Mouse (Mus musculus) neutrophil, adult 5-6 weeks (primary cell): ENCODE measurements around the gene Pgm5. TPM values are rescaled to one million over a fixed set of nuclear protein-coding genes. Genes with fewer than 3 reads are reported as not detected.
A peak's percentile ranks its signal among the peaks of the same experiment; 100 is the strongest.

Experiments
- ATAC-seq: fragments of 151-379, 151-347 bp; 2 replicates; pipeline ENCODE4 v1.8.0; 2017; ENCODE audit warnings: mild to moderate bottlenecking, moderate TSS enrichment; ENCODE audit not compliant: insufficient number of reproducible peaks, poor library complexity, low FRiP score, severe bottlenecking; ENCODE audit errors: extremely low read depth
- total RNA-seq: library from RNA; stranded (forward); fragments of 200-1000 nt; gene quantifications from 2 replicates; pipeline ENCODE4 v1.2.3, GENCODE M21; 2017

Pgm5 gene
- total RNA-seq, 1 experiment from 2014 or later, result not detected

- no peak for ATAC-seq
Measured at GRCm38 (mm10) chr19:24686411-24686810, 175.2 kb downstream of the Pgm5 start.

- ATAC-seq, result no peak
Measured at GRCm38 (mm10) chr19:24683016-24683720, 178.5 kb downstream of the Pgm5 start.

DNA sequence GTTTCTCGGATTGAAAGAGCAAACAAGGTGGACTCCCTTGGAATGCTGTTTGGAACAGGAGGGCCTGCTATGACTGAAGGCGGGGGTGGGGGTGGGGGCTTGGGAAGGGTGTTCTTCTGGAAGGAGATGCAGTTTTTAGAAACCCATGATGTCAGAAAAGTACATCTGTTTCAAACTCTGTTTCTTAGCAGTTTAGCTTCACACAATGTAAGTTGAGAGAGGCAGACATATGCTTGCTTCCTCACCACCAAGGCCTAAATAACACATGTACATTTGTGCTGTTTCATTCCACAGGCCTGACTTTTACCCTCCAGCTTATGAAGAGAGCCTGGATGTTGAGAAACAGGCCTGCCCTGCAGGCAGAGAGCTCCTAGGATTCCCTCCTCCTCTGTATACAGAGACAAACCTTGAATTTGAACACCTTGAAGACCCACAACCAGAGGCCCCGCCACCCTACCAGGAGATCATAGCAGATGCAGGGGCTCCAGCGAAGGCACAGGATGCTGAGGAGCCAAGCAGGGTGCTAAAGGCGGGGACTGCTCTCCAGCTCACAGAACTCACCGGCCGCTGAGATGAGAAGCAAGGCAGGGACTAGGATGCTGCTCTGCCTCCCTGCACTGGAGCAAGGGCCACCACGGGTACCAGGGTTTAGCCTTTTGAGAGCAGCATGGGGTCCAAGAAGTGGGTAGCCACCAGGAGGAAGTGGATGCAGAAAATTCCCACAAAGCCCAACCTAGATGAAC, 184.2 kb downstream of the Pgm5 start:
- ATAC-seq, result no peak

GRCm38 (mm10) chr19:24676429-24676828, 185.2 kb downstream of the Pgm5 start:
- no peak for ATAC-seq

DNA sequence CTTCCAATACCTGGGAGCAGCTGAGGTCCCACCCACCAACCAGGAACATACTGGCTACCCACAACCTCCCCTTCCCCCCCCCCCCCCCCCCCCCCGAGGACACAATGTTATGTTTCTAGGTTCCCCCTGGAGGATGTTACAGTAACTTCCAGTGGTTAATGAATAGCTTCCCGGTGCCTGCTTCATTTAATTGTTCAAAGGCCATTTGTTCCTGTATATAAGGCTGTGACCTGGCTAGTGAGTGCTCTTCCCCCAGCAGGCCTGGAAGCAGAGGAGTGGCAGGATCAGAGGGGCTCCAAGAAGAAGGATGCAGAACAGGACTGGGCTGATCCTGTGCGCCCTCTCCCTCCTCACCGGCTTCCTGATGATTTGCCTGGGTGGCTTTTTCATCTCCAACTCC, 187.9 kb downstream of the Pgm5 start, which contains the start of gene Tmem252:
TSS of gene Tmem252 (plus strand) at position 247 of the 400 bp plus-strand sequence.
- no peak for ATAC-seq

DNA sequence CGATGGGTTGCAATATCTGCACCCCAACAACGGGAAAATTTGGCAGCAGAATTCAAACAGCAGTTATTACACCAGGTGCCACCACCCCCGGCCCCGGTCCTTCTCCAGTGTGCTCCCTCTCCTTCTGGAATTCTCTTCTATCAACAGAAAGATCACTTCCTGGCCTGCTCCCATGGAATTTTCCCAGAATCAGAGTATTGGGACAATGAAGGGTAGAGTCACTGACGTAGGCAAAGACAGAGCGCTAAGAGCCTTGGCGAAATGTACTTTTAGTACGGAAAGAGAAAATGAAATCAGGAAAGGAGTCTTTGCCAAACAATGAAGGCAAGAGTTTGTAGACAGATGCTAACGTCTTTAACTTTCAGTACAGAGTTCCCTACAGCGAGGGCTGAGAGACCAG, 188.3 kb downstream of the Pgm5 start:
- no peak for ATAC-seq

- no peak for ATAC-seq
Measured at GRCm38 (mm10) chr19:24672366-24672960, 189.2 kb downstream of the Pgm5 start.

DNA sequence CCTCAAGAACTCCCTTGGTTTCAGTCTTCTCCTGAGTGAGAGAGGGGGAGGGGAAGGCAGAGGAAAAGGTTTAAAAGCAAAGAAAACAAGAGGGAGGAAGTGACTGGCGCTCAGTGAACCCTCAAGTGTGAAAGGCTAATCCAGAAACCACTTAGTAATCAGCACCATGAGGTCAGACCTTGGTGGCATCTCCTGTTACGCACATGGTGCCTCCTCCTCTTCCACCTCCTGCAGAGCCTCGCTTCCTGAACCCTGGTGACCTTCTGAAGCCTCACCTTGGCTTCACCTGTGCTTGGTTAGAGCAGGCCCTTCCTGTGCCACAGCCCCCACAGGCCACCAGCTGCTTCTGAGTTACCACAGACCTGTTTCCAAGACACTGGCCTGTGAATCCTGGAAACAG, 190.1 kb downstream of the Pgm5 start:
- peak; percentile 30; the same call in 1 of the 2 replicates for ATAC-seq

- ATAC-seq, result no peak
Measured at GRCm38 (mm10) chr19:24667527-24667926, 194.1 kb downstream of the Pgm5 start.

GRCm38 (mm10) chr19:24665771-24666170, 195.9 kb downstream of the Pgm5 start:
- ATAC-seq, result no peak

DNA sequence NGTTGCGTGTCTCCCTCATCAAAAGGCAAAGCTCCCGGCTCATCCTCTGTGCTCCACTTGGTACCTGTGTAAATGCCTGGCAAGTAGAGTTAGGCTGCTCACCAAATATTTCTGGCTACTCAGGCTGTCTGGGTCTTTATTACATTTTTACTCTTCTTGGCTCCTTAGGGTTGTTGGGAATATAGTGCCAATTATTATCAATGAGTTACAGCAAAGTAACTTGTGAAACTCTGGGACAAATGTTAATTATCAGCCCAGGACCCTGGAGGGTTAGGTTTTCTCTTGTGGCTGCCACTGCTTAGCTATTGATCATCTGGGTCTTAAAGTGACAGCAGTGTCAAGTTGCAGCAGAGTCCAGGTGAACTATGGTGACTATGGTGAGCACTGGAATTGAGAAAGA, 199.3 kb downstream of the Pgm5 start:
- no peak for ATAC-seq

DNA sequence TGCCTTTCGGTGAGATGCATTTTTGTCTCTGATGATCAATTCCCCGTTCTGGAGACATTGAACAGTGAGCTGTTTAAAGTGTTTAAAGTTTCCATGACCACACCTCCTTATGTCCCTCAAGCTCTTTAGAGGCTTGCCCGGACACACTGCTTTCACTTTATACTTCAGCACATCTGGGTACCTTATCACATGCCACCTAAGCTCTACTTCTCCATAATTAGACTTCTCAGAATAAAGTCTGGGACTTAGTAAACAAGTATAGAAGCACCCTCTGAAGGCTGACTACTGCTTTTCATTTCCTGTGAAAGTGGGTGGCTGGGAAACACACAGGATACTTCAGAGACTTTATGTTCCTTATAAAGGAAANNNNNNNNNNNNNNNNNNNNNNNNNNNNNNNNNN, 204.7 kb downstream of the Pgm5 start:
- ATAC-seq, result peak; percentile 13; the same call in 1 of the 2 replicates

DNA sequence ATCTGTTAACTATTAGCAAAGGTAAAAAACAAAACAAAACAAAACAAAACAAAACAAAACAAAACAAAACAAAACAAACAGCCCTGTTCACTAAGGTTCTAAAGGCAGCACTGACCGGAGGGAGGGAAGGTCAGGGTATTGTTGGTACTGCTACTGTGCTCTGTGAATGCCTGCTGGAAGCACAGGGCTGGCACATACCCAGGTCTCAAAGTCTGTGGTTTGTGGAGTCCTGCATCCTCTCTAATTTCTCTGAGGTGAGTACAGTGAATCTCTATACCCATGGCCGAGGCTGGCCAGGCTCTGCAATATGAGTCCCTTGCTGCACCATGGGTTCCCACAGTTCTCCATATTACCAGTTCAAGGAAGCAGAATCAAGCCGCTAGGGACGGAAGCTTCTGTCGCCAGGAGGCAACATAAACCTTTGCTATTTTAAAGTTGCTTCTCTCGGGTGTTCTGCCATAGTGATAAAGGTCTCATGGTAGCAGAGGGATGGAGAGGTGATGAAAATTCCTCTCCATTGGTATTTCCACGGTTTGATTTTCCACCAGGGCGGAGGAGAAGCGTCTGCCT, 208.3 kb downstream of the Pgm5 start:
- no peak for ATAC-seq

DNA sequence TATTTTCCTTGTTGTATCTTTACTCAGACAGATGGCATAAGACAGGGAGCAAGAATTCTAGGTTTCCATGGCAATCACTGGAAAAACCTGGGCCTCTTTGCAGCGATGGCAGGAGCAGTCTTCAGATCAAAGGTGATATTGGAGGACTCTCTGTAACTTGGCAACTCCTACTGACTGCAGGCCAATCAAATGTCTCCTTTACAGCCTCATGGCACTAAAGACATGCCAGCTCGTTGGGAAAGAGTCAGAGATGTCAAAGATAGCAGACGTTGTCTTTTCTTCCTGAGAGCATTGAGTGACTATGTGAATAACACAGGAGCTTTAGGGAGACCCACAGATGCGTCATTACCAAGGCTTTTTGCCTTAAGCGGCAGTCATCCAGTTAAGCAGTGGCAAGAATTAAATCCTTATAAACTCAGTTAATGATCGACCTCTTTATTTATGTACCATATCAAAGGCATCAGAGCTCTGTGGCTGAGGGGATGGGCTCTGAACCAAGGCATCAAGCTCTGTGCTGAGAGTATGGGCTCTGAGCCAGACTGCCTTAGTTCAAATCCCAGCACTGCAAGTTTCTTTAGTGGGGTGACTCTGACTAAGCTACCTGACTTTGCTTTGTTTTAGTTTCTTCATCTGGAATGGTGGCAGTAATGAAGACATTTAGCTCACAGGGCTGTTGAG, 209.2 kb downstream of the Pgm5 start:
- ATAC-seq, result no peak

- no peak for ATAC-seq
Measured at GRCm38 (mm10) chr19:24651595-24651994, 210.1 kb downstream of the Pgm5 start.

DNA sequence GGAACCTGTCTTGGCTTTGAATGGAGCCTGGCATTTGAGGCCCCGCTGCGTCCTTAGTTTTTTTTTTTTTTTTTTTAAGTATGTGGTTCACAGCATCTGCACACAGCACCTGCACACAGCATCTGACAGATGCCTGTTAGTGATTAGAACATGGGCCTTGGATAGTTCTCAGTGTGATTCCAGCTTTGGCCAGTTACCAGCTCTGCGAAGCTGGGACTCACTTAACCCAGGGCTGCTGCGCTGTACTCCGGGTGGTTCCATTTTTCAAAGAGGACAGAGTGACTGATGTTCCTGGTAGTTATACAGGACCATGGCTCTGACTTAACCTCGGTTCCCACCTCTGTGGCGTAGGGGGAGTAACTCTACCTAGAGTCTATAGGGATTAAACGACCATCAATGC, 211.2 kb downstream of the Pgm5 start:
- ATAC-seq, result no peak

DNA sequence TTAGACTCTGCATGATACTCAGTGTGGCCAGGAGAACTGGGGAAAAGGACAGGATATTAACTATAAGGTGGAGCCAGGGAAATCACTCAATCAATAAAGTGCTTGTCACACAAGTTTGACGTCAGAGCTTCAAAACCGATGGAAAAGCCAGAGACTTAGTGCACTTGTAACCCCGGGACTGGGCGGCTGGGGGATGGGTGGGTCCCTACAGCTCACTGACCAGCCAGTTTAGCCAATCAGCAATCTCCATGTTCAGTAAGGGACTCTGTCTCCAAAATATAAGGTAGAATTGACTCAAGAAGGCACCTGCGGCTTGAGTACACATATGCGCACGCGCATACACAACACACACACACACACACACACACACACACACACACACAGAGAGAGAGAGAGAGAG, 213.6 kb downstream of the Pgm5 start:
- no peak for ATAC-seq

DNA sequence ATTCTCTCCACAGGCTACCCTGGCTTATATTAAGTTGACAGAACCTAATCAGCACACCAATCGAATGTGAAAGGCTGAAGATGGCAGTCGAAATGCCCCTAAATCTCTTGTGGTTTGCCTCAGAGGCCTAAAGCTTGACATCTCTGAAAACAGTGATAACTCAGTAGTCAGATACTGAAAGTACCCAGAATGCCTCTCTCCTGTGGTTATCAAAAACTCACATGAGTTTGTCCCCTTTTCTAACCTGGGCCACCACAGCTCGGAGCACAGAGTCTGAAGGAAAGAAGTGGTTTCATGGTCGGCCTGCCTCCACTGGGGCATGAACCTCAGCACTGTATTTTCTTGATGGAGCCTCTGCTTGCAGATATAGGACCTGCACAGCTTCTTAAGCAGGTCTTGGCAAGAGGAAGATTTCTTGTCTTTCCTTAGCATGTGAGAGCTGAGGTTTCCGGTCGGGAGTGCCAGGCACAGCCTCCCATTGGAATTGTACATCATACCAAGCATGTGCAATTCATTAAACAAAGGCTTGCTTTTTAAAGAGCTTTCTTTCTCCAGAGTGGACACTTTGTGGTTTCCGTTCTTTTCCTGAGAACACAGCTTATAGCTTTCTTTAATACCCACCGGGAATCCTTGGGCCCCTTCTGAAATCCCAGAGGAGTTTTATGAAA, 215.4 kb downstream of the Pgm5 start:
- peak; percentile 93 for ATAC-seq

GRCm38 (mm10) chr19:24644971-24645370, 216.7 kb downstream of the Pgm5 start:
- ATAC-seq, result no peak
